In the genomic region with DNA sequence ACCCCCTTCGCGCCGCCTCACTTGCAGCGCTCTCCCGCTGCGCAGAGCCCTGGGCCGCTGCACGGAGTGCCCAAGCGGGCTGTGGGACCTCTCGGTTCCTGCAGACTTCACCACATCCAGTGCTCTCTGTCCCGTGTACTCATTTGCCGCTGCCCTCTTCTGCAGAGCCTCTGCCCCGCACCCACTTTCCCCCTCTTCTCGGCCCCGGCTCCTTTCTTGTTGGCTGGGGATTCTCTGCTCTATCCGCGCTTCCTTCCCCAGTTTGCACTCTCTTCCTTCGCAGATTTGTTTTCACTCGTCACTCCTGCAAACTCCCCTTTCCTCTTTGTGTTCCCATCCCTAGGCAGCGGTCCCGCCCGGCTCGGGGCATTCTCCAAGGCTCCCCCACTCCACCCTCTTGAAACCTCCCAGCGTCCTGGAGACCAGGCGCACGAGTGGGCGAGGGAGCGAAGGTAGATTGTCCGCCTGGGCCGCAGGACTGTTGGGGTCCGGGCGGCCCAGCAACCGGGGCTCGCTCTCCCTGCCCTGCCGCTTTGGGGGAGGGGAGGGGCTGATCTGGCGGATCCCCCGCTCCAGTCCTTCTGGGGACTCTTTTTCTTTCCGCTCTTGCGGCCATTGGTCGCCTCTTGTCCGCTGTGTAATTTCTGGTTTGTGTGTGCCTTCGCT, we compare ENCODE assay signal across 8 mouse cellular contexts. TPM values are rescaled to one million over a fixed set of nuclear protein-coding genes. Genes with fewer than 3 reads are reported as not detected.
DNase-seq lines count a peak whose midpoint lies in the region; ATAC-seq lines count a peak whose summit lies in the region.

No protein-coding gene starts in this region.

- ATAC-seq in megakaryocyte, adult 5-6 weeks (ENCODE audit: poor library complexity, severe bottlenecking) = no peak
- peak; percentile 10 for ATAC-seq in embryonic facial prominence, embryonic 14.5 days (ENCODE audit: low read depth)
- ATAC-seq in heart, embryonic 13.5 days (ENCODE audit: extremely low read depth, insufficient number of reproducible peaks, low FRiP score, low TSS enrichment) = no peak; the same call in 1 of the 2 replicates
- ATAC-seq in kidney, embryonic 16.5 days (ENCODE audit: low FRiP score, low TSS enrichment) = peak; percentile 58

- peak overlapping the region; percentile 96 for H3K27ac ChIP-seq in embryonic facial prominence, embryonic 14.5 days (replicated peaks; ENCODE audit: low read depth, low read length)
- H3K27ac ChIP-seq in heart, embryonic 13.5 days (replicated peaks) = peak overlapping the region; percentile 92
- H3K27ac ChIP-seq in kidney, embryonic 16.5 days (ENCODE audit: low read length) = peak overlapping the region; percentile 96

- H3K9me3 ChIP-seq in megakaryocyte, embryonic 14.5 days = peaks cover 13% of the 10 kb centered on the region; the same call in 1 of the 2 replicates
- H3K9me3 ChIP-seq in embryonic facial prominence, embryonic 14.5 days (ENCODE audit: control insufficient read depth, low read length) = no peaks in the 10 kb centered on the region
- H3K9me3 ChIP-seq in heart, embryonic 13.5 days = no peaks in the 10 kb centered on the region
- H3K9me3 ChIP-seq in kidney, embryonic 16.5 days (ENCODE audit: low read length) = no peaks in the 10 kb centered on the region

- peak overlapping the region; percentile 74 for H3K4me3 ChIP-seq in megakaryocyte, embryonic 14.5 days (replicated peaks)
- peak overlapping the region; percentile 80 for H3K4me3 ChIP-seq in embryonic facial prominence, embryonic 14.5 days (ENCODE audit: low read depth, low read length)
- peak overlapping the region; percentile 93 for H3K4me3 ChIP-seq in heart, embryonic 13.5 days
- peak overlapping the region; percentile 67 for H3K4me3 ChIP-seq in kidney, embryonic 16.5 days (ENCODE audit: low read length)

- H3K4me1 ChIP-seq in megakaryocyte, embryonic 14.5 days = peaks cover 14% of the 10 kb centered on the region
- peaks cover 26% of the 10 kb centered on the region for H3K4me1 ChIP-seq in embryonic facial prominence, embryonic 14.5 days (ENCODE audit: control insufficient read depth, insufficient read depth, low read length)
- peaks cover 44% of the 10 kb centered on the region for H3K4me1 ChIP-seq in heart, embryonic 13.5 days
- H3K4me1 ChIP-seq in kidney, embryonic 16.5 days (ENCODE audit: insufficient read depth, low read length) = peaks cover 32% of the 10 kb centered on the region

- H3K36me3 ChIP-seq in megakaryocyte, embryonic 14.5 days (replicated peaks; ENCODE audit: low read length) = no peaks in the 10 kb centered on the region
- no peaks in the 10 kb centered on the region for H3K36me3 ChIP-seq in embryonic facial prominence, embryonic 14.5 days (ENCODE audit: control insufficient read depth, insufficient read depth, low read length)
- no peaks in the 10 kb centered on the region for H3K36me3 ChIP-seq in heart, embryonic 13.5 days
- no peaks in the 10 kb centered on the region for H3K36me3 ChIP-seq in kidney, embryonic 16.5 days (ENCODE audit: insufficient read depth, low read length)

- peak overlapping the region; percentile 89 for H3K9ac ChIP-seq in embryonic facial prominence, embryonic 14.5 days (ENCODE audit: low read depth, low read length)
- H3K9ac ChIP-seq in heart, embryonic 13.5 days = peak overlapping the region; percentile 95
- H3K9ac ChIP-seq in kidney, embryonic 16.5 days (replicated peaks; ENCODE audit: low read length) = peak overlapping the region; percentile 90

- peaks cover 57% of the 10 kb centered on the region for H3K27me3 ChIP-seq in megakaryocyte, embryonic 14.5 days (replicated peaks)
- H3K27me3 ChIP-seq in embryonic facial prominence, embryonic 14.5 days (replicated peaks; ENCODE audit: control insufficient read depth, insufficient read depth, low read length) = no peaks in the 10 kb centered on the region
- 0 out of 2 replicates have a peak, but pooled peaks cover 11% of the 10 kb centered on the region for H3K27me3 ChIP-seq in heart, embryonic 13.5 days (replicated peaks)
- H3K27me3 ChIP-seq in kidney, embryonic 16.5 days (ENCODE audit: insufficient read depth, low read length) = no peaks in the 10 kb centered on the region

- 0% methylated on average over 31 of the region's 42 CpGs for WGBS in embryonic facial prominence, embryonic 14.5 days
- under 1% methylated on average over 42 of the region's 42 CpGs for WGBS in heart, embryonic 13.5 days
- under 1% methylated on average over 42 of the region's 42 CpGs for WGBS in kidney, embryonic 16.5 days

- peak; percentile 51 for DNase-seq in embryonic facial prominence, embryonic 14.5 days (ENCODE audit: low spot score)
- peak; percentile 56 for DNase-seq in lung, postnatal 10 days
- DNase-seq in right cerebral cortex, adult 18-20 months = peak; percentile 31
- no peak for DNase-seq in B cell, adult 2 months

- H3K4me2 ChIP-seq in embryonic facial prominence, embryonic 14.5 days (ENCODE audit: low read depth, low read length) = peak overlapping the region; percentile 87
- peak overlapping the region; percentile 87 for H3K4me2 ChIP-seq in heart, embryonic 13.5 days
- H3K4me2 ChIP-seq in kidney, embryonic 16.5 days (replicated peaks; ENCODE audit: low read depth, low read length) = peak overlapping the region; percentile 80

RNA-seq across cellular contexts. Expression of gene Cachd1, which starts 1.0 kb away (rescaled TPM):
- 1.3 TPM in 1 of 2 replicates, not detected in the other for polyA plus RNA-seq in megakaryocyte, embryonic 14.5 days (2012; ENCODE audit: insufficient read depth, low replicate concordance)
- 0.34 TPM in 1 of 2 replicates, not detected in the other for total RNA-seq in megakaryocyte, adult 5-6 weeks (2015)
- 0.18 and 7.0 TPM in 2 replicates for total RNA-seq in megakaryocyte, adult 5-6 weeks (2017)
- polyA plus RNA-seq in embryonic facial prominence, embryonic 14.5 days (2014; fragmentation: Nextera tagmentation; extraction: Ambion mirVana) = 25.2 and 33.3 TPM in 2 replicates
- 6.8 and 6.9 TPM in 2 replicates for polyA plus RNA-seq in heart, embryonic 13.5 days (2015; fragmentation: Nextera tagmentation; extraction: Ambion mirVana)
- 12.0 and 17.9 TPM in 2 replicates for polyA plus RNA-seq in kidney, embryonic 16.5 days (2015; fragmentation: Nextera tagmentation; extraction: Ambion mirVana)

Comparison
In these comparisons a context has a peak if more than half of its experiments do, and no peak if none do; other contexts are left out.
1. ATAC-seq: peak in embryonic facial prominence, embryonic 14.5 days (single experiment) and kidney, embryonic 16.5 days (single experiment); none in megakaryocyte, adult 5-6 weeks (single experiment) and heart, embryonic 13.5 days (single experiment).
2. DNase-seq: peak in embryonic facial prominence, embryonic 14.5 days (single experiment), lung, postnatal 10 days (single experiment) and right cerebral cortex, adult 18-20 months (single experiment); none in B cell, adult 2 months (0 of 2).
3. Peak in every context shown above with its lines, with median percentiles within 50 percentile points of each other: H3K4me3 ChIP-seq, H3K27ac ChIP-seq, H3K4me2 ChIP-seq and H3K9ac ChIP-seq.